Mouse (Mus musculus) stomach, postnatal 0 days (tissue): ENCODE measurements around the gene Gjc1. TPM values are rescaled to one million over a fixed set of nuclear protein-coding genes. Genes with fewer than 3 reads are reported as not detected.

Source experiments
- ATAC-seq: fragments of 200-750 bp; cut with Nextera tagmentation; 2 replicates; pipeline ENCODE4 v1.8.0; 2017; ENCODE audit not compliant: low FRiP score, low TSS enrichment
- DNase-seq: peaks from one replicate; pipeline ENCODE4 v3.0.0-alpha.2; 2016; ENCODE audit warnings: low spot score
- H3K27ac ChIP-seq: fragments of 300-500 bp; sonication (generic); replicated peaks from 2 replicates; pipeline ENCODE4 v1.5.1; 2014; ENCODE audit warnings: mild to moderate bottlenecking, control low read depth
- H3K27me3 ChIP-seq: fragments of 300-500 bp; sonication (generic); 2 replicates; pipeline ENCODE4 v1.6.1; 2014; ENCODE audit warnings: low read length; ENCODE audit not compliant: control insufficient read depth, insufficient read depth
- H3K36me3 ChIP-seq: fragments of 300-500 bp; sonication (generic); 2 replicates; pipeline ENCODE4 v1.6.1; 2014; ENCODE audit warnings: low read length, mixed read lengths; ENCODE audit not compliant: control insufficient read depth, insufficient read depth
- H3K4me1 ChIP-seq: fragments of 300-500 bp; sonication (generic); replicated peaks from 2 replicates; pipeline ENCODE4 v1.6.1; 2014; ENCODE audit warnings: antibody characterized with exemption; ENCODE audit not compliant: control insufficient read depth, insufficient read depth
- H3K4me2 ChIP-seq: fragments of 300-500 bp; sonication (generic); replicated peaks from 2 replicates; pipeline ENCODE4 v1.6.1; 2014; ENCODE audit warnings: low read depth, mild to moderate bottlenecking, control low read depth, moderate library complexity
- H3K4me3 ChIP-seq: fragments of 300-500 bp; sonication (generic); 2 replicates; pipeline ENCODE4 v1.5.1; 2014; ENCODE audit warnings: low read depth, low read length, control low read depth
- H3K9ac ChIP-seq: fragments of 300-500 bp; sonication (generic); 2 replicates; pipeline ENCODE4 v1.6.1; 2014; ENCODE audit warnings: mild to moderate bottlenecking, low read length, control low read depth, mixed read lengths
- H3K9me3 ChIP-seq: fragments of 300-500 bp; sonication (generic); 2 replicates; pipeline ENCODE4 v1.6.1; 2016; ENCODE audit warnings: low read length; ENCODE audit not compliant: control insufficient read depth
- CTCF ChIP-seq: IDR thresholded peaks from 2 replicates; pipeline ENCODE4 v1.5.1; 2016; ENCODE audit warnings: antibody characterized with exemption, low read depth, mild to moderate bottlenecking, moderate library complexity
- EP300 ChIP-seq: optimal IDR thresholded peaks from 2 replicates; pipeline ENCODE3; 2016; ENCODE audit warnings: antibody characterized with exemption
- WGBS: fragments of 180-500 bp; shearing (Covaris S2); extraction: QIAGEN DNeasy Blood & Tissue Kit; methylation state at CpG from one replicate; pipeline ENCODE4 v1.1.7; 2014; 5-methylcytosine and 5-hydroxymethylcytosine counted together
- polyA plus RNA-seq: library from polyadenylated mRNA; unstranded; fragments of >200 nt; fragmentation: Nextera tagmentation; extraction: Ambion mirVana; gene quantifications from 2 replicates; pipeline ENCODE4 v1.2.1, GENCODE M21; 2015

Gjc1 gene
- polyA plus RNA-seq, 1 experiment from 2014 or later = 21.1 TPM

GRCm38 (mm10) chr11:102767055-102767670 is 52.3 kb downstream of the Gjc1 start:
- no peaks in the 10 kb centered on the region for H3K9me3 ChIP-seq
- no peak overlapping the region for H3K9ac ChIP-seq
- H3K4me1 ChIP-seq = no peaks in the 10 kb centered on the region
- TF ChIP-seq CTCF = no peak
- TF ChIP-seq EP300 = no peak
- H3K4me3 ChIP-seq = no peak overlapping the region
- ATAC-seq (peak; percentile 27; the same call in 1 of the 2 replicates), DNase-seq (no peak)
- no peaks in the 10 kb centered on the region for H3K27me3 ChIP-seq
- no peak overlapping the region for H3K27ac ChIP-seq
- H3K36me3 ChIP-seq = no peaks in the 10 kb centered on the region
- WGBS = 63% methylated on average over 6 of the region's 6 CpGs
- H3K4me2 ChIP-seq = no peak overlapping the region

DNA sequence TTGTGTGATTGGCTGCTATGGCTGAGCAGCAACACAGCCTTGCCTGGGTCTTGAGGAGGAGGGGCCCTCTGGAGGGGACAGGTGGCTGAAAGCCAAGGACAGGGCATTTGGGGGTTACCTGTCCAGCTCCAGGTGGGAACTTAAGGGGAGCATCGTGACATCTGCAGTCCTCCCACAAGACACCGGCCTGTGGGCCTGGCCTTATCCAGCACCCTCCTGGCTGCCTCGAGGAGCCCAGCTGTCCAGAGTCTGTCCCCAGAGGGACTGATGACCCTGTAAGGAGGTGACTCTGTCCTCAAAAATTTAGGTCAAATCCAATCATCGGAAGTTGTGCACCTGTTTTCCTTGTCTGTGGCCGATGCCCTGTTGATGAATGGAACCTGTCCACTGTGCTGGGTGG is 54.1 kb downstream of the Gjc1 start:
- no peaks in the 10 kb centered on the region for H3K4me1 ChIP-seq
- no peak for DNase-seq
- H3K4me3 ChIP-seq = no peak overlapping the region
- no peak overlapping the region for H3K27ac ChIP-seq
- no peaks in the 10 kb centered on the region for H3K9me3 ChIP-seq
- no peak for ATAC-seq
- no peak overlapping the region for H3K4me2 ChIP-seq
- WGBS = 84% methylated on average over 5 of the region's 5 CpGs
- TF ChIP-seq CTCF (no peak), EP300 (no peak)
- no peaks in the 10 kb centered on the region for H3K36me3 ChIP-seq
- no peaks in the 10 kb centered on the region for H3K27me3 ChIP-seq
- no peak overlapping the region for H3K9ac ChIP-seq

- H3K4me2 ChIP-seq = no peak overlapping the region
- 65% methylated on average over 11 of the region's 11 CpGs for WGBS
- H3K4me1 ChIP-seq = no peaks in the 10 kb centered on the region
- no peak overlapping the region for H3K9ac ChIP-seq
- no peaks in the 10 kb centered on the region for H3K9me3 ChIP-seq
- H3K27me3 ChIP-seq = no peaks in the 10 kb centered on the region
- no peak overlapping the region for H3K27ac ChIP-seq
- TF ChIP-seq EP300 (no peak), CTCF (no peak)
- no peaks in the 10 kb centered on the region for H3K36me3 ChIP-seq
- no peak for DNase-seq
- no peak overlapping the region for H3K4me3 ChIP-seq
- no peak for ATAC-seq
These were observed 56.3 kb downstream of the Gjc1 start for GRCm38 (mm10) chr11:102763009-102763767.

DNA sequence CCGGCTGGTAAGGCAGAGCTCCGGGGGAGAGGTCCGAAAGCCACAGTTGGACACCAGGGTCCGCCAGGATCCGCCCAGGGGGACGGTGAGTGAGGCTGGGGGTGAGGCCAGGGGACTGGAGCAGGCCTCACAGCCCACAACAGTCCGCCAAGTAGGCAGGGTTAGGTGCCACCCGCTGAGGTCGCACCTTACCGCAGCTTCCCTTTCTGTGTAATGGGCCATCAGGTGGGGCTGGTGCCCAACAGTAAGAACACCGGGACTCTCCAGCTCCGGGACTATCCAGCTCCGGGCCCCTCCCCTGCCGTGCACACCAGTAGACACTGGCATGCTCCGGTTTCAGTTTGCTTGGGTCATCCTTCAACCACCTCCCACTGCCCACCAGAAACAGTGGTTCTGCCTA is 57.3 kb downstream of the Gjc1 start:
- H3K36me3 ChIP-seq = no peaks in the 10 kb centered on the region
- DNase-seq = no peak
- H3K4me3 ChIP-seq = peak overlapping the region; percentile 57
- ATAC-seq = no peak
- WGBS = 21% methylated on average over 15 of the region's 15 CpGs
- no peaks in the 10 kb centered on the region for H3K27me3 ChIP-seq
- no peaks in the 10 kb centered on the region for H3K9me3 ChIP-seq
- TF ChIP-seq CTCF (no peak), EP300 (no peak)
- H3K27ac ChIP-seq = no peak overlapping the region
- H3K4me1 ChIP-seq = no peaks in the 10 kb centered on the region
- H3K9ac ChIP-seq = peak overlapping the region; percentile 59; the same call in 1 of the 2 replicates
- H3K4me2 ChIP-seq = peak overlapping the region; percentile 99

DNA sequence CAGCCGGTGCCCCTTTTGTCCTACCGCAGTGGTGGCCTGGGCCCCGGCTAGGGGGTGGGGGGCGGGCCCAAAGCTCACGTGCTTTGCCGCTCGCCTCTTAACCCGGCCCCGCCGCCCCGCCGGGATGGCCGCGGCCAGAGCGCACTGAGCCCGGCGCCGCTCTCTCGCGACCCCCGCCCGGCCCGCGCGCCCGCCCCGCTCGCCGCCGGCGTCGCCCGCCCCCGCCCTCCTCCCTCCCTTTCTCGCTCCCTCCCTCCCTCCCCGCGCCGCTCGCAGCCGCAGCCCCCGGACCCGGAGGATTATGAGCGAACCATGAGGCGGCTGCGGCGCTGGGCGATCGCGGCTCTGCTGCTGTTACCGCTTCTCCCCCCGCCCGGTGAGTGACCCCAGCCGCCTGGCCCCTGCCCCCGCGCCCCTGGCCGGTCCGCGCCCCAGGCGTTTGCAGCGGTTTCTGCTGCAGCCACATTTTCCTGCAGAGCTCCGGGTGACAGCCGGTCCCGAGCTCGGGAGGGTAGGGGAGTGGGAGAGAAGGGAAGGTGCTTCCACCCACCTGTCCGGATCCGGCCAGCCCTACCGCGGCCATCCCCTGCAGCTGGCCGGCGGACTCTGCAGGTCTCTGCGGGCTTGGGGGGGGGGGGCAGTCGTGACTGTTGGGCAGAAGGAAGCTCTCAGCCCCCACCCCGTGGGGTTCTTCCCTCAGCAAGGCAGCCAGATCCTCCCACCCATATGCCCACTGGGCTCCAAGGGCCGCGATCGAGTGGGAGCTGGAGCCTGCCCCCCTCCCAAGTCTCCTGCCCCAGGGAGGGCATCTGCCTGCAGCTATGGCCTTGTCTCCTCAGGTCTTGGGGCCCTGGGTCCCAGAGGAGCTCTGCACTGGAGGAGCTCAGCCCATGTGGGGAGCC is 57.9 kb downstream of the Gjc1 start, which contains the start of gene Adam11:
Gene Adam11, plus strand, starts transcription at position 131 of the 902 bp plus-strand sequence.
- Histone ChIP-seq H3K36me3 (no peaks in the 10 kb centered on the region), H3K4me1 (no peaks in the 10 kb centered on the region), H3K4me3 (peak within 1 kb of the TSS; percentile 57), H3K9me3 (no peaks in the 10 kb centered on the region), H3K27ac (no peak within 1 kb of the TSS), H3K4me2 (peak within 1 kb of the TSS; percentile 99), H3K27me3 (no peaks in the 10 kb centered on the region), H3K9ac (peak within 1 kb of the TSS; percentile 59)
- ATAC-seq (0 out of 2 replicates have a peak, but pooled peaks have one; percentile 13), DNase-seq (no peak)
- under 1% methylated on average over 37 of the region's 76 CpGs for WGBS
- TF ChIP-seq CTCF (no peak), EP300 (no peak)
